Mouse (Mus musculus): ENCODE data around the gene Anpep.

The Anpep gene

DNA sequence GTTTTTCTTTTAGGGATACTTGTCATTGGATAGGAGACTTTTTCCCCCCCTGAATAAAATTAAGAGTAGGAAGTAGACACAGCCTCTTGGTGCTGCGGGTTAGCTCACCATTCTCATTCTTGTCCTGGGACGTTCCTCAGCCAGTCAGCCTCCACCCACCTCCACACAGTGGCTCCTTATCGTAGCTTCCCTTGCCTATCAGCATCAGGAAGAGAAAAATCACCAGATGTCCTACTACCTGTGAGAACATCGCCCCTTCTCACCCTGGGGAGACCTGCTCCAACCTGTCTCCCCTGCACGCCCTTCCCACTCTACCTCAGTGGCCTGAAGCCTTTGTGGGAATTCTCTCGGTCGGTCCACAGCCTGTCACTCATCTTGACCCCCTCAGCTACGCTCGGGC, at the start of gene Anpep:
TSS of gene Anpep (minus strand) at position 249 of the 400 bp plus-strand sequence.
- no peak for DNase-seq

DNA sequence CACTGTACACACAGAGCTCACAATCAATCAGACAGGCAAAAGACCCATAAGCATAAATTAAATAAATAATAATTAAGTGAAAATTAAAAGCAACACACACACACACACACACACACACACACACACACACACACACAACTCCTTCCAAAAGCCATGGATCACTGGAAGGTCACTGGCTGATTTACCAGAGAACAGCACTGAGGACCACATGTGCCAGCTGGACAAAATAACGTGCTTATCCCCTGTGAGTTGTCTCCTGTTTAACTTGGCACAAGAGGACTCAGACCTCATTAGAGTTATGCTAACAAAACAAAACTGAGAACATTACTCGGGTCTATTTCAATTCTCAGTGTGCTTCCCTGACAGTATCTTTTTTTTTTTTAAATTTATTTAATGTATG, 46.5 kb upstream of the Anpep start:
- no peak for DNase-seq

DNA sequence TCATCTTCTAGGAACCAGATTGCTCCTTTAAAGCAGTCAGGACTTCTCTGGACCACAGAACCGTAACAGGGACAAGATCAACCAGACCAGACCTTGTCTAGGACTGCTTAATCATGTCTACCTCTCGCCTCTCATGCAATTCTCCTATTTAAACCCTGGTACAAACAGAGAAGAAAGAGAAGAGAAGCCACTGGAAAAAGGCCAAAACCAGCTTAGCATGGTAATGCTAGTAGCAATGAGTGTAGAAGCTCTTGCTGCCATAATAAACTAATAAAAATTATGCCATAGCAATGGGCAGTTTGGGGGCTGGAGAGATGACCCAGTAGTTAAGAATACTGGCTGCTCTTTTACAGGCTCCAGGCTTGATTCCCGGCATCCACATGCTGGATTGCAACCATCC, 46.1 kb upstream of the Anpep start:
- DNase-seq = no peak

DNA sequence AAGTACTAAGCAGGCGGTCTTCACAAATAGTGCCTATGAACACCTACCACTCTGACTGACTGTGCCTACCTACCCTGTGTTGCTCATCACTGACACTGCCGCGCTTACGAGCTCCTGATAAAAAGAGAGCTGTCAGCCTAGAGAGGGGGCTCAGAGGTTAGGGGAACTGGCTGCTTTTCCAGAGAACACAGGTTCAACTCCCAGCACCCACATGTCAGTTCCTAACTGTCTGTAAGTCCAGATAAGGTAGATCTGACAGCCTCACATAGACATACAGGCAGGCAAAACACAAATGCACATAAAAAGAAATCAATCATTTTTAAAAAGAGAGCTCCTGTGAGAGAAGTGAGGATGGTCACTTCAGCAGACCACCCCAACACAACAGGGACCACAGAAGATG, 44.3 kb upstream of the Anpep start:
- DNase-seq = no peak

DNA sequence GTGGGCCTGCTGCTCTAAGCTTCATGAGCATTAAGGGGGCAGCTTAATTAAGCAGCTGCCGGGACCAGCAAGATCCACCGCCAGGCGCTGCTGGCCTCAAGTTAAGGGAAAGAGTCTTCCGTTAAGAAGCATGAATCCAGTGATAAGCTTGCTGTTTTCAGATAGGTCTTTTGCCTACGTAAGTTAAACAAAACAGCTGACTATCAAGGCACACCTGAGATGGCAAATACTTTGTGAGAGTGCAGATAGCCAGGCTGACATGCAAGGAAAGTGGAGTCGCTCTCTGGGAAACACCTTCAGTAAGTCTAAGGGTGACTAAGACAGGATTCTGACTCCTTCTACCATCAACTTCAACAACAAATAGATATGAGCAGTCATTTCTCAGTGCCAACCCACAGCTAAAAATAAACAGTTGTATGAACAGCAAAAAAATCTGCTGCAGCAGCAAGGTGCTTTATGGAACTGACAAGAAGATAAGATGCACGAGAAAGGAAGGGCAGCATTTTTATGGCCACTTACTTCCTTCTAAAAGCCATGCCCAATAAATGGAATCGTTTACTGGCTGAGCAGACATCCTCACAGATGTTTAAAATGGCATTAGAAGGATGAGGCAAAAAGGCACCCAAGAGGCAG, 42.4 kb upstream of the Anpep start:
- DNase-seq = no peak

DNA sequence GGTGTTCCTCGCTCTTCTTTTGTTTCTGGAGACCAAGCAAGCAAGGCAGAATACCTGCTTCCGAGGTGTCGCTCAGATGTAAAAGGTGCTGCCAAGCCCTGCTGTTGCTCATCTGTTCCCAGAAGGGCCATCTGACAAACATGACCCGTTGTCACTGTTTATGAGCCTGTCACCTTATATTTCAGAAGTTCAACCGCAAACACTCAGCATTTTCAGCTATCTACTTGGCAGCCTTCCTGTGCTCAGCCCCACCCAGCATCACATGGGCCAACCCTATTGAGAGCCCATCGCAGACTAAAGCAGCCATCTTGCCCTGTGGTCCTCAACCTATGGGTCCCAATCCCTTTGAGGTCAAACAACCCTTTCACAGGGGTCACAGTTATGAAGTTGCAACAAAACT, 39.9 kb upstream of the Anpep start:
- no peak for DNase-seq

DNA sequence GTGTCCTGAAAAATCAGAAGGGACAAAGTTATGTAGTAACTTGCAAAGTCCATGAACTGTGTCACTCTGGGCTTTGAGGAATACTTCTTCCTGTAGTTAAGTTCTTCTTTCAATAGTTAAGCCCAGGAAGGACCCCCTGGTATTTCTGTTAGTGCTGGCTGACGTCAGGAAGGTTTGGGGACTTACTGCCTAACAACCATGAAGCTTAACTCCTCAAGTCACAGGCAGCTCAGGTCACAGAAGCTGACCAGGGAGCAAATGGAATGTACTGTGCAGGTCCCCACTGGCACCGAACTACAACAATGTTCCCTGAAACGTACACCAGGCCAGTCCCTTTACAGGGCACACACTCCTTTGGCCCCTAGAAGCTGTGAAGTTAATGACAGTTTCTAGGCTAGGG, 34.4 kb upstream of the Anpep start:
- no peak for DNase-seq

DNA sequence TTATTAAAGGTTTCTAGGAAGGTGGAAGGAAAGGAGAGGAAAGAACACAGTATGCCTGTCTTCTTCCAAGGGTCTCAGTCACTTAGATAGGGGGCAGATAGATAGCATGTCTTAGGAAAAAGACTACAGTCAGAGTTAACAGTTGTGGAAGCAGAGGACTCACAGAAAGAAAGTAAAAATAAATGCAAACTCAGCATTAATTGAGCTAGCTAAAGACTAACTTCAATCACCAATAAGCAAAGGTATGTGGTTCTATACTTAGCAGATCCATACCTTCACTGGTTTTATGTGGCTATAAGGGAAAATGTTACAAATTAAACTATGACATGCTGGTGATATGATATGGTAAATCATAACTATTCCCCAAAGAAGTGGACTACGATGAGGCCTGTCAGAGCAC, 33.9 kb upstream of the Anpep start:
- no peak for DNase-seq

DNA sequence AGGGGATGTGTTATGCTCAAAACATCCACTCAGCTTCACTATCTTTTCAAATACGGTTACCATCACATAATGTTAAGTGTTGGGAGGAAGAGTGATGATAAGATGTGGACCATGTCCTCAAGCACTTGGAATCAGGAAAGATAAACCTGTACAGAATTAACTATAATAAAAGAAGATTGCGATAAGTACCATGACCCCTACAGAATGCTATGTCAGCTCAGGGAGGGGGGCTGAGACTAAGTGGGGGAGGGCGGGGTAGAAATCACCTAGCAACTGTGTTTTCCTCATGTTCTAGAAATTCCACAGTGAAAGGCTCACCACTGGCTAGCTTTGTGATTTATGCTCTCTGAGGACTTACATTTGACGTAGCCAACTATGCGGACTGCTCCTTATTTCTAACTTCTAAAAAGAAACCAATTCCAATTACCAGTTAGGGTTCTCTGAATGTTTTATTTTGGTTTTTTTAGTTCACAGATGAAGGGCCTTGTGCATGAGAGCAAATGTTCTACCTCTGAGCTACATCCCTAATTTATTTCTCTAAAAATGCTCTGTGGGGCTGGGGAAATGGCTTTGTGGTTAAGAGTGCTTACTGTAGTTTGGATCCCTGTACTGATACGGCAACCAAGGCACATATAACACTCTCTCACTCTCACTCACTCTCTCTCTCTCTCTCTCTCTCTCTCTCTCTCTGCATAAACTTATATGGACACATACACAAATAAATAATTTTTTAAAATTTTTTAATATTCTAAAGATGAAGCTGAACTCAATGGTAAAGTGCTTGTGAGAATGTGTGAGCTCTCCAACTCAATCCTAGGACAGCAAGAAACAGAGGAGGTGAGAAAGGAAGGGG, 31.9 kb upstream of the Anpep start:
- DNase-seq = no peak

DNA sequence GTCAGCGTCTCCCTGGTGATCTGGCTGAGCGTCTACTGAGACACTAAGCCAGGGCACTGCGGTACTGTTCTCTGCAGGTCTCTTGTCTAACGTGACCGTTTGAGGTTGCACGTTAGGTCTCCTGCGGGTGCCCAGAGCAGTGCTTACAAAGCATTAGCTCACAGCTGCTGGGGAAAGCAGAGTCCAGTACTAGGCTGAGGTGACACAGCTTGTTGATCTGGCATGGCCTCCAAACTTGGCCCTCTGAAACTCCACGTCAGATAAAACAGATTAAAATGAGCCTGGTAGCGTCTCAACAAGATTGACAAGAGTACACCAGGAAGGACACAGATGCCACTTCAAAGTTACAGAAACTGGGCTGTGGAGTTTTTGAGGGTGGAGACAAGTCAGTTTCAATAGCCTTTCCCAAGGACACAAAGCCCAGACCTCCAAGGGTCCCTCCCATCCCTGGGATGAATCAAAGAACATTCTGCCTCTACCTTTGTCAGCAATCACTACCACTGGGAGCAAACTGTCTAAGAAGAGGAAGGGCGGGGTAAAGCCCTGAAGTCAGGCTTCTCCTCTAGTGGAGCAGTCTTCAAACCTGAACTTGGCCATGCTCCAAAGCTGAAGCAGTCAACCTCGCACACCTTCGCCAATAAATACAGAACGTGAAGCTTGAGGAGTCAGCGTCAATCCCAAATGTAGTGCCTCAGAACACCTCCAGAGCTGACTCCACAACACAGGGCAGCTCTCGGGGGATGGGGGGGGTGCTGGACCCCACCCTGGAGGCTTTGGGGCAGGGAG, 29.8 kb upstream of the Anpep start:
- no peak for DNase-seq

DNA sequence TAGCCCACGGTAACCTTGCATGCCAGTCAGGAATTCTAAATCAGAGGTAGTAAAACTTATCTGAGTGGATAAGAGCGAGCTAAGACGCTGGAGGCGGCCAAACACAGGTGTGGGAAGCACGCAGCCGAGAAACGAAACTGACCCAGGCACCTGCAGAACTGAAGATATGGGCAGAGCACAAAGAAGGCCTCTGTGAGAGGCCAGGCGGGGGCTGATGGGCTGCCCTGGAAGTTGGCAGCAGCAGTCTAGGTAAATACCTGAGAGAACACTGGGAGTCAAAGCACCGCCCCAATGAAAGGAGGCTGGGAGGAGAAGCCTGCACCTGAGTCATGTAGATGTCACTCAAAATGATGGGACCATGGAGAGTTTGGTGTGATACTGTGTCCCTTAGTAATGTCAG, 27.7 kb upstream of the Anpep start:
- DNase-seq = no peak

DNA sequence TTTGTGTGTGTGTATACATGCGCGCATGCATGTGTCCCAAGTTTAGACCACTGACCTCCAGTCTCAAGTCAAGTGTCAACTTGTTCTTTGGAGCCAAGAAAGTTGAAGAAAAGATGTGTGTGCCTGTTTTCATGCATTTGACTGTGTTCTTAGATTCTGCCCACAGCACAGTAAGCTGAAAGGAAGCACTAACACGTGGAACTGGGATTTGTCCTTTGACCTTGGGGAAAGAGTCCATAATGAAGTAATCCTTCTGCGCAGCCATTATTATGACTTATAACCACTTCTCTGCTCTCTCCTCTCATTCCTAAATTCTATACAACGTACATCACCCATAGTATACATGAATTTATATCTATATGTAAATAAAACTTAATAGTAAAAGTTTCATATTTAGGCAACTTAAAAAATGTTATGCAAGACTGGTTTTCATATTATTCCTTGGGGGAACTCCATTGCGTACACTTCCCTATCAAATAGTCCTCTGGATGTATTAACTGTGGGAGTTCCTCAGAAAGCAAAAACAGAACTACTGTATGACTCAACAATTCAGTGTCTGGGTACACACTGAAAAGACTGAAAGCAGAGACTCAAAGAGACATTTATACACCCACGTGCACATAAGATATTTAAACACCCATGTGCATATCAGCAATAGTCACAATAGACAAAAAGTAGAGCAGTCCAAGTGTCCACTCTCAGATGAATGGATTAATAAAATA, 22.9 kb upstream of the Anpep start:
- DNase-seq = no peak

DNA sequence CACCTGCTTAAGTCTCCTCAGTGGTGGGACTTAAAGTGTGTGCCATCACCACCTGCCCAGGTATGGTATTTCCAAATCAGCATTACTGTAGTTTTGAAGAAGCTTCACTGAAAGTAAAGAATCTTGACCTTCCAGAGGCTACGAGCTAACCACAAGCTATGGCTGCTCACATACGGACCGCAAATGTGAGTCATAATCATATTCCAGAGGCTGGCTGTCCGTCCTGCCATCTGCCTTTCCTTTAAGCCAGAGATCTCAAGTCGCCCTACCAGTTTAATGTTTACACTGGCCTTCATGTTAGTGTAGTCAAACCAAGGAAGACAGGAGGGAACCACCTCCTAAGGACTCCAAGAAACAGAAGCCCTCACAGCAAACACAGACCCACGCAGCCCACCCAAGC, 21.0 kb upstream of the Anpep start:
- DNase-seq = no peak

DNA sequence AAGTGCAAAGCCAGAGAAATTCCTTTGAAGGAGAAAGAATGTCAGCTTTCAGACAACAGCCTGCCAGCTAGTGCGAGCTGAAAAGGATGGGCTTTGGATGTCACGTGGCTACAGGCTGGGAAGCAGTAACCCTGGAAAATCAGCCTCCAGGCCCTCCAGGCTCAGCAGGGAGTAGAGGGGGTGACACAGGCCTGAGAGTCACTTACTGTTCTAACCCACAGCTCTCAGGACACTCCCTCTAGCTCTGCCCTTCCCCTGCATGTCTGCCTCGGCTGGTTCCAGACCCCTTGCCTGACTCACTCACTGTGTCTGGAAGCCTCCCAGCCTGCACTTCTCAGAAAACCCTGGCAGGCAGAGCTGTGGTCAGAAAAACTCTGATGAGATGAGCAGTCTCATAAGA, 20.1 kb upstream of the Anpep start:
- DNase-seq = no peak

DNA sequence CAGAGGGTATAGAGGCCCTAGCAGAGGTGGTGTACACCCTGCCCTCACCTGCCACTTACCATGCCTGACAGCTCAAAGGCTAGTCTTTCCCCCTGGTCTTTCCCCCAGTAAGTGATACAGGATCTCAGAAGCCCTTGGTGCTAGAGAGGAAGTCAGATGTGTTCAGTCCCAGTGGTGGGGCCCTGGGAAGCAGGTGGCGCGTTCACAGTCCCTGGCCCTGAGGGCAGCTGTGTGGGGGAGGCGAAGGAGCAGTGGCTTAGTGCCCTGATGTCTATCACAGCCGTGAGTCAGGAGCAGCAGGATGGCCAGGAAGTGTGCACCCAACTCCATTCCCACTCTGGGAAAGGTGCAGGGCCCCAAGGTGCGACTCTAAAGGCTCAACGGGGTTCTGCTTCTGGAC, 19.2 kb upstream of the Anpep start:
- no peak for DNase-seq

DNA sequence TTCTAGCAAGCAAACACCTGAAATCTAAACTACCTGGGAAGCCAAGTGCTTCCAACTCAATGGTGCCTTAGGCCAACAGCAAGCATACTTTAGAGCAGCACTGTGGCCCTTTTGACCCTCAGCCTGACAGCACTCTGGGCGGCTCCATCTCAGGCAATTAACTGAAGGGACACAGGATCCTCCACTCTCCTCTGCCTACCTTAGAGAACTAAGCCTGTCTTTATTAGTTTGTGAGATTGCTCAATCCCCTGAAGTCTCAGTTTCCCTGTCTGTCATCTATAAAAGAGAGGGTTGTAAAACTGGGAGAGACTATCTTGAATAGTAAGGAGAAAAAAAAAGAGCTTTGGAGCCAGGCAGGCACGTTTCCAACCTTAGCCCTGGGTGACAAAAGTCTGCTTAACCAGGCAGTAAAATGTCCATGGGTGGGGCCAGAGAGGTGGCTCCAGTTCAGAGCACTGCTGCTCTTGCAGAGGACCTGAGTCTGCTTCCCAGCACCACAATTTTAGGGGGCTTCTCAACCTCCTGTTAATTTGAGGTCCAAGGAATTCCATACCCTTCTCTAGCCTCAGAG, 17.7 kb upstream of the Anpep start:
- DNase-seq = no peak

DNA sequence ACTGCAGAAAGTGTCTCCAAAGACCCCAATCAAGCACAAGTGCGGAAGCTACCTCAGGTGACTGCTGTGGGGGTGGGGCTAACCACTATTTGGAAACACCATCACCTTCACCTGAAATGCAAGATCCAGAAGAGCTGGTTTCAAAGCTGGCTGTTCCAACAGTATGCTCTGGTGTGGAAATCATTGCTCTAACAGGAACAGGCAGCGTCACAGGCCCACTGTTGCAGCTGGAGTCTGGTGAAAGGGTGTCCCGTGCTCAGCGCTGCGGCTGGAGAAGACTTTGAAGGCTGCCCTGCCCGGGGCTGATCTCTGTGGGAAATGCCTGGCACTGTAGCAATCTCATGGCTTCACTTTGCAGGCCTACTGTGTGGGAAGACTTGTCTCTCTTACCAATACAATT, 12.5 kb upstream of the Anpep start:
- no peak for DNase-seq

DNA sequence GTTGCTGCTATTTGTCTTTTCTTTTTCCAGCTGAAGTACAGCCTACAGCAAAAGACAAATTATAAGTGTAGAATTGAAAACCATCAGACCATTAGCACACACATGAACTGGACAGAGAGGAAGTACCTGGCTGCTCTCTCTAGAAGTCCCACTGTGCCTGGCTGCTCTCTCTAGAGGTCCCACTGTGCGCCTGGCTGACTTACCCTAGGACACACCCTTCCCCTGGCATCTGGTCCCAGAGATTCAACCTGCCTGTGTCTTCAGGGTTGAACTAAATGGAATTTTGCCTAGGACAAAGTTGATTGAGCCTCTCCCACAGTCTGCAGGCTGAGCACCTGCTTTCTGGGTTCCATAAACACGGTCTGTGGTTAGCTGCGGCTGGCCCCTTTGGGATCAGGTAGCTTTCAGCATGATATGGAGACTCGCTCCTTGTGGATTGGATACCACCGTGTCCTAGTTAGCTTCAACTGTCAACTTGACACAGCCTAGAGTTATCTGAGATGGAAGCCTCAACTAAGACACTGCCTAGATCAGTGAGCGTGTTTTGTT, 11.0 kb upstream of the Anpep start:
- DNase-seq = no peak

DNA sequence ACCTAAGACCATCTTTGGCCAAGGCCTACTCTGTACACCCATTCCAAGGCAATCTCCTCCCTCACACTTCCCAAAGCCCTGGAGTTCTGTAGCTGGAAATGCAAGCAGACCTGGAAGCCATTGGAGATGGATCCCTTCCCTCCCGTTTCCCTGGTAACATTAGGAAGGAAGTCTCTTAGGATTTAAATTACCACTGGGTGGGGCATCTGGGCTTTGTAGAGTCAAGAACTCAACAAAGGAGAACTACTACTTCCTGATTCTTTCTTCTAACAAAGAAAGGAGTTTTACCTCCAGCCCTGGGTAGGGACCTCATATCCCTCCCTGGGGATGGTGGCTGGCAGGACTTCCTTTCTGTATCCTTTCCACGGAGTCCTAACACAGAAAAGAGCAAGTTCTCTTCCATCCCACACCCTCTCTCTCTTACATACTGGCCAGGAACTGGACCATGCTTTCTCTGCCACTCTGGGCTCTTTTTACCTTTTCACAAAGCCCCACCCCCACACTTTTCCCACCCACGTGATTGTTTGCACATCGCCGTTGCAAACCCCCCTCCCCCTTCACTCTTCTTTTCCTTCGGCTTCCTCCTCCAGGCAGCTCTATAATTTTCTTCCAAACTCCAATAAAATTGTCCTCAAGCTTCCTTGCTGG, 8.3 kb upstream of the Anpep start:
- DNase-seq = no peak

DNA sequence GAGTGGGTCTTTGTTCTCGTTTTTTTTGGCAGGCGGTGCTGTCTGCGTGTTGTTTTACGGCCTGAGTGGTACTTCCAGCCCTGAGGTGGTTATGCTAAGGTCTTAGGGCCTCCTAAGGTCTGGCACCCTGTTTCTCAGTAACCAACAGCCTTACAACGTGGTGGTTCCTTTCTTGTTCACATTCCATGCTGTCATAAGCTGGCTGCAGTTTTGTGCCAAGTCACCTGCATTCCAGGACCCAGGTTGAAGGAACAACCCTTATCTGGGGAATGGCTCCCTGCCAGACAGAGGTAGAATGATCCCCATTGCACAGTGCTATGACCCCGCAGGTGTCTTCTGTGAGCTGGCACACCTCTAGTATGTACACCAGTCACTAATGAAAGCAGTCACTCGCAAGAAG, 7.6 kb upstream of the Anpep start:
- no peak for DNase-seq

DNA sequence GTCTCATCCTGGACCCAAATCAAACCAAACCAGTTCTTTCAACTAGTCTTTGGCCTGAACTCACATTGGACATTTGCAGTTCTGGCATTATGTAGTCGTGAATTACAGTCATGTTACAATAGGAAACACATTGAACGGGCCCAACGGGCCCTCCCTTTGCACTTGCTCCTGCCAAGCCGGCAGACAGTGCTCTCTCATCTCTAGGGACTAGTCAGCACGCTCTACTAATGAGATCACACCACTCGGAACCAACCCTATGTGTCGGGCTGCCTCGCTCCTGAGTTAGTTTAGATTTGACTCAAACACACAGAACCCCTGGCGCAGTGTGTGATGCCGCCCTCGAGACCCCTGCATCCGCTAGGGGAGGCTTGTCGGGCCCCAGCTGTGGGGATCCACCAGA, 7.0 kb upstream of the Anpep start:
- no peak for DNase-seq
